Mouse (Mus musculus): ENCODE results near the gene Tcn2. TPM values are rescaled to one million over a fixed set of nuclear protein-coding genes. Genes with fewer than 3 reads are reported as not detected.

The Tcn2 gene
- polyA plus RNA-seq, 1 experiment = 28.0 TPM

DNA sequence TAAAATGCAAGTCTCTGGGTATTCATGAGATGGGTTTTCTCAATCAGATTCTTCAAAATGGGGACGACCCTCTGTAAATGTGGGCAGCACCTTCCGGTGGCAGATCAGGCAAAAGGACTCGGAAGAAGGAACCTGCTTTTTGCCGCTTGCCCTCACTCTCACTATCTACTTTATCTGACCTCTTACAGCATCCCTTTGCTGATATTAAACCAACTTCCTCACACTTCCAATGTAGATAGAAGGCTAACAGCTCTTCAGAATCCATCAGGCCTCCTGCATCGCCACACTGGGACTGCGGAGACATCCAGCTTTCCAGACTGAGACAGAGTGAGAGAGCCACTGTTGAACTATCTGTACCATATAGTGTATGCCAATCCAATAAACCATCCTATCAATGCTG lies 9.2 kb downstream of the Tcn2 start:
- Histone ChIP-seq H3K4me3 (replicated peaks; ENCODE audit: insufficient read depth, low read depth, low read length) (no peak overlapping the region), H3K27ac (ENCODE audit: insufficient read depth, low read length) (no peak overlapping the region), H3K4me1 (ENCODE audit: control insufficient read depth, insufficient read depth, low read length) (no peaks in the 10 kb centered on the region), H3K27me3 (ENCODE audit: control insufficient read depth, insufficient read depth, low read length) (no peaks in the 10 kb centered on the region)
- 96% methylated on average over 6 of the region's 6 CpGs for WGBS
- no peak for DNase-seq
- TF ChIP-seq CTCF (IDR thresholded peaks at IDR 0.05; ENCODE audit: borderline replicate concordance, insufficient read depth, low read depth, low read length) (no peak), POLR2A (IDR thresholded peaks at IDR 0.05; ENCODE audit: borderline replicate concordance, insufficient read depth, low read length) (no peak)

DNA sequence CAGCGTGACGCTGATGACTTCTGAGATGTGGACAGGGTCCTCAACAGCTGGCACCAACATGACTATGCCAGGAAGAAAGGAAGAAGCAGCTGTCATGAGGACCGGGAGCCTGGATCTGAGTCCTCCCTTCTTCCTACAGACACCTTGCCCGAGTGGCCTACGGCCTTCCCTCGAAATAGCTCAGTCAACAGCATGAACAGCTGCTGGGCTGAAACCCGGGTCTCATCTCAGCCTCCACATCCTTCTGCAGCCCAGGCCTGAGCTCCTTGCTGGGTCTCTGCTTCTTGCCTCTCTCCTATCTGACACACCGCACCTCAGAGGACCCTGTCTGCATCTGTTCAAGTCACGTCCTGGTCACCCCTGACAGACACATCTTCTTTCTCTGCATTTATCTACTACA lies 9.8 kb downstream of the Tcn2 start:
- TF ChIP-seq CTCF (IDR thresholded peaks at IDR 0.05; ENCODE audit: borderline replicate concordance, insufficient read depth, low read depth, low read length) (no peak), POLR2A (IDR thresholded peaks at IDR 0.05; ENCODE audit: borderline replicate concordance, insufficient read depth, low read length) (no peak)
- WGBS = 90% methylated on average over 9 of the region's 9 CpGs
- DNase-seq = no peak
- Histone ChIP-seq H3K4me3 (replicated peaks; ENCODE audit: insufficient read depth, low read depth, low read length) (no peak overlapping the region), H3K27me3 (ENCODE audit: control insufficient read depth, insufficient read depth, low read length) (no peaks in the 10 kb centered on the region), H3K27ac (ENCODE audit: insufficient read depth, low read length) (no peak overlapping the region), H3K4me1 (ENCODE audit: control insufficient read depth, insufficient read depth, low read length) (no peaks in the 10 kb centered on the region)

DNA sequence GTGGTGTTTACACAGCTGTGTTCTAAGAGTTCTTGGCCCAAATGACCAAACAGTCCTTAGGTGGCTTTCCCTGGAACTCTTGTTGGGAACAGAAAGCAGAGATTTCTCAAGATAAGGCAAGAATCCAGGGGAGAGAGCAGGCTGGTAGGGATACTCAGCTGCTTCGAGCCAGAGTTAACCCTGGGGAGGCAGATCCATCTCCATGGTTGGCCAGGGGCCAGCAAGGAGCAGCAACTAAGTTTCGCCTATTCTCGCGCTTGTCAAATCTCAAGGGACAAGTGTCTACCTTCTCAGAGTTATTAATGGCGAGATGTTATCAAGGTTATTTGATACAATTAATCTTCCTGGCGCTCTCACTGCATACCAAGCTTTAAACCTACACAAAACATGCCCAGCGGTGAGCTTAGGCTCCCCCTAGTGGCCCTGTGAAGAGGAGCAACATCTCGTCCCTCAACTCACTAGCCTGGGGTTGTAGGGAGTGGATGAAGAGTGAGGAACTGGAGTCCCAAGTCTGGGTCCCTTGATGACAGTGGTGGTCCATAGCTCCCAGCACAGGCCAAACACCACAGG lies 10.6 kb downstream of the Tcn2 start:
- Histone ChIP-seq H3K27me3 (ENCODE audit: control insufficient read depth, insufficient read depth, low read length) (no peaks in the 10 kb centered on the region), H3K4me3 (replicated peaks; ENCODE audit: insufficient read depth, low read depth, low read length) (peak overlapping the region; percentile 24), H3K4me1 (ENCODE audit: control insufficient read depth, insufficient read depth, low read length) (no peaks in the 10 kb centered on the region), H3K27ac (ENCODE audit: insufficient read depth, low read length) (no peak overlapping the region)
- 11% methylated on average over 8 of the region's 8 CpGs for WGBS
- TF ChIP-seq POLR2A (IDR thresholded peaks at IDR 0.05; ENCODE audit: borderline replicate concordance, insufficient read depth, low read length) = no peak
- TF ChIP-seq CTCF (IDR thresholded peaks at IDR 0.05; ENCODE audit: borderline replicate concordance, insufficient read depth, low read depth, low read length) = peak; percentile 91
- peak; percentile 60 to 65 for DNase-seq

DNA sequence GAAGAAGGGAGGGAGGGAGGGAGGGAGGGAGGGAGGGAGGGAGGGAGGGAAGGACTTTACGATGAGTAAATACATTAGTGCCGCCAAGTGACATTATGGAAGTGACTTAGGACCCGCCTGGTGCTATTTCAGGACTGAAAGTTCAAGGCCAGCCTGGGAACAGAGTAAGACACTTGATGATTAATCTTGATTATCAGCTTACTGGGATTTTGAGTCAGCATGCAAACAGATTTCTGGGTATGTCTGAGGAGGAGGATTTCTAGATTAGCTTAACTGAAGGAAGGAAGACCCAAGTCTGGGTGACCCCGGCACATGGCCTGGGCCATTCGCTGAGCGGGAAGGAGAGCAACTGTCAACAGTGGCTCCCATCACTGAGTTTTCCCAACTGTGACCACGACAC lies 11.5 kb downstream of the Tcn2 start:
- H3K4me3 ChIP-seq (replicated peaks; ENCODE audit: insufficient read depth, low read depth, low read length) = no peak overlapping the region
- no peak overlapping the region for H3K27ac ChIP-seq (ENCODE audit: insufficient read depth, low read length)
- no peak for DNase-seq
- H3K4me1 ChIP-seq (ENCODE audit: control insufficient read depth, insufficient read depth, low read length) = no peaks in the 10 kb centered on the region
- H3K27me3 ChIP-seq (ENCODE audit: control insufficient read depth, insufficient read depth, low read length) = no peaks in the 10 kb centered on the region
- 87% methylated on average over 7 of the region's 7 CpGs for WGBS
- TF ChIP-seq POLR2A (IDR thresholded peaks at IDR 0.05; ENCODE audit: borderline replicate concordance, insufficient read depth, low read length) = no peak
- TF ChIP-seq CTCF (IDR thresholded peaks at IDR 0.05; ENCODE audit: borderline replicate concordance, insufficient read depth, low read depth, low read length) = no peak

DNA sequence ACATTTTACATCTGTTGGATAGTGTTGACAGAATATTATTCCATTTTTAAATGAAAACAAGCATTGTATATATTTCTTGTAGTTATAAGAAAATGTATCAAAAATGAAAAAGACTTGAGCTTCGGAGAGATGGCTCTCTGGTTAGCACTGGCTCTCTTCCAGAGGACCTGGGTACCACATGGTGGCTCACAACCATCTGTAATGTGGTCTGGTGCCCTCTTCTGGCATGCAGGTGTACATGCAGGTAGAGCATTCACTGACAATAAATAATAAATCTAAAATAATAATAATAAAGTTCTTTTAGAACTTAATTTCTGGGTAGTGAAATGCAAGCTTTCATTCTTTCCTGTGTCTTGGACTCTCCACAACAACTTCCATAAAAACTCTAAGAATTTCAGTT lies 13.2 kb downstream of the Tcn2 start:
- H3K27me3 ChIP-seq (ENCODE audit: control insufficient read depth, insufficient read depth, low read length) = no peaks in the 10 kb centered on the region
- no peaks in the 10 kb centered on the region for H3K4me1 ChIP-seq (ENCODE audit: control insufficient read depth, insufficient read depth, low read length)
- H3K4me3 ChIP-seq (replicated peaks; ENCODE audit: insufficient read depth, low read depth, low read length) = no peak overlapping the region
- 15% methylated on average over 1 of the region's 1 CpGs for WGBS
- TF ChIP-seq CTCF (IDR thresholded peaks at IDR 0.05; ENCODE audit: borderline replicate concordance, insufficient read depth, low read depth, low read length) (peak; percentile 63; the same call in 1 of the 2 replicates), POLR2A (IDR thresholded peaks at IDR 0.05; ENCODE audit: borderline replicate concordance, insufficient read depth, low read length) (no peak)
- DNase-seq = peak in 1 of 2 experiments; percentile 50
- no peak overlapping the region for H3K27ac ChIP-seq (ENCODE audit: insufficient read depth, low read length)

DNA sequence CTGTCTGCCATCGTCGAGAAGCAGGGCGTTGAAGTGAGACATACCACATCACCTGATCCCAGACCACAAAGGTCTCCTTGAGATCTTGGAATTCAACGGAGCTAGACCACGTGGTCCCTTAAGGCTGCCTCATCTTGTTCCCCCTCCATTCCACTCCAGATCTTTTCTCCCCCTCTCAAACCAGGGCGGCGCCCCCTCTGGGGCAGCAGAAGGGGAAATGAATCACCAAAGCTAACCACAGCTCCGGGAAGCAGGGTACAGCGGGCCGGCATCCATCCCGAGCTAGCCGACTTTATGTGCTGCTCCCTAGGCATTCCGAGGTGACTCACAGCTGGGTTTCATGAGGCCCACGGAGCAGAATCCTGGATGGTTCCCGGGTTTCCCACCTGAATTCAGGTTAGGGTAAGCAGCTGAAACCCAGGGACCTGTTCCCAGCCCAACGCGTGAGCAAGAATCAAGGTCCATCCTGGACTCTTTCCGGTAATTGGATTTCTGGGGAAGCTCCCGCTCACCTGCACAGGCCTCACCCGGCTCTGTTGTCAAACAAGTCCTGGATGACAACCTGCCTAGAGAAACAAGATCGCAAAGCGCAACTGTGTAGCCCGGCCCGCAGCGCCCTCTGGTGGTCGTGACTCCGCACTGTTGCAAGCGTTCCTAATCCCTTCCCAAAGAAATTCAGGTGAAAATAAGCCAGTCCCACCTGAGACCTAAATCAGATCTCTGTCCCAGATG lies 17.7 kb downstream of the Tcn2 start, which contains the start of gene Slc35e4:
Slc35e4 (minus strand) TSS at position 556 of the 732 bp plus-strand sequence.
- TF ChIP-seq CTCF (IDR thresholded peaks at IDR 0.05; ENCODE audit: borderline replicate concordance, insufficient read depth, low read depth, low read length) = peak; percentile 90
- TF ChIP-seq POLR2A (IDR thresholded peaks at IDR 0.05; ENCODE audit: borderline replicate concordance, insufficient read depth, low read length) = peak; percentile 23; the same call in 1 of the 2 replicates
- Histone ChIP-seq H3K27me3 (ENCODE audit: control insufficient read depth, insufficient read depth, low read length) (no peaks in the 10 kb centered on the region), H3K4me3 (replicated peaks; ENCODE audit: insufficient read depth, low read depth, low read length) (peak within 1 kb of the TSS; percentile 78), H3K4me1 (ENCODE audit: control insufficient read depth, insufficient read depth, low read length) (peaks cover 18% of the 10 kb centered on the region), H3K27ac (ENCODE audit: insufficient read depth, low read length) (peak within 1 kb of the TSS; percentile 60)
- peak; percentile 84 to 92 for DNase-seq
- under 1% methylated on average over 28 of the region's 28 CpGs for WGBS

DNA sequence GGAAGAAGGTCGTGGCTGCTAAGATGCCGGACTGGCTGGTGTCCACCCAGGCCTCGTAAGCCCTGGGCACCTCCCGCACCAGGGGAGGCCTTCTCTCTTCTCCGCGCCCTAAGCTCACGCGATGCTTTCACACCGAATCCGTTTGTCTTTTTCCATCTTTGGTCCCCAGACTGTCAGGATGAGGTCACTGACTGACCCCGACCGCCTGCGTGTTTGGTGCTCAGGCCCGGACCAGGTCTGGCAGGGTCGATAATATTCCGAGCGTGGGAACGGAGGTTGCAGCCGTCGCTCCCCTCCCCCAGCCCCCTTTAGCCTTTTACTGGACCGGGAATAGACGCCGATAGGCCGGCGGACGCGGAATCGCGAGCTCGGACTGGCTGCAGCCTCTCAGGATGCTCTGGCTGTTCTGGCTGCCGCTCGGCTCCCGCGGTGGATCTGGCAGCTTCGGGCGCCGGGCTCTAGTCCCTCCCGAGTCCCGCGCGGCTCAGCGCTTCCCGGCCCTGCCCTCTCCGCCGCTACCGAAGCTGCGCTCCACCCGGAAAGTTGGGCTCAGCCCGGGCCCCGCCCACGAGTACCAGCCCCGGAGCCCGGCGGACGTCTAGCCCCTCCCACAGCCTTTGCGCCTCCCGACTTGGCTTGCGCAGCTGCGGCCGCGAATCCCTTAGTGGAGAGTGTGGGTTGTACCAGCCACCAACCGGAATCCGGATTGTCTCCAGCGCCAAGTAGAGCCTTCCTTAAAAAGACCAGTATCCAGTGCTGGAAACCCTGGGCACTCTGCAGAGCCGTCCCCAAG lies 18.4 kb downstream of the Tcn2 start:
- DNase-seq = peak; percentile 94 to 95
- Histone ChIP-seq H3K27me3 (ENCODE audit: control insufficient read depth, insufficient read depth, low read length) (no peaks in the 10 kb centered on the region), H3K4me3 (replicated peaks; ENCODE audit: insufficient read depth, low read depth, low read length) (peak overlapping the region; percentile 78), H3K27ac (ENCODE audit: insufficient read depth, low read length) (peak overlapping the region; percentile 60), H3K4me1 (ENCODE audit: control insufficient read depth, insufficient read depth, low read length) (peaks cover 24% of the 10 kb centered on the region)
- WGBS = under 1% methylated on average over 65 of the region's 65 CpGs
- TF ChIP-seq POLR2A (IDR thresholded peaks at IDR 0.05; ENCODE audit: borderline replicate concordance, insufficient read depth, low read length) = peak; percentile 37; the same call in 1 of the 2 replicates
- no peak for TF ChIP-seq CTCF (IDR thresholded peaks at IDR 0.05; ENCODE audit: borderline replicate concordance, insufficient read depth, low read depth, low read length)

All from cerebellum, adult 2 months (tissue).